Mouse (Mus musculus): ENCODE measurements around the gene Bace2. TPM values are rescaled to one million over a fixed set of nuclear protein-coding genes. Genes with fewer than 3 reads are reported as not detected.

Gene Bace2
- polyA plus RNA-seq, 1 experiment: 3.1 TPM

- no peak for DNase-seq (ENCODE audit: extremely low spot score in 1 of 2, low spot score in 1 of 2)
Measured at GRCm38 (mm10) chr16:97399991-97400390, 43.4 kb downstream of the Bace2 start.

- DNase-seq (ENCODE audit: extremely low spot score in 1 of 2, low spot score in 1 of 2): no peak
Measured at GRCm38 (mm10) chr16:97401741-97402140, 45.2 kb downstream of the Bace2 start.

DNA sequence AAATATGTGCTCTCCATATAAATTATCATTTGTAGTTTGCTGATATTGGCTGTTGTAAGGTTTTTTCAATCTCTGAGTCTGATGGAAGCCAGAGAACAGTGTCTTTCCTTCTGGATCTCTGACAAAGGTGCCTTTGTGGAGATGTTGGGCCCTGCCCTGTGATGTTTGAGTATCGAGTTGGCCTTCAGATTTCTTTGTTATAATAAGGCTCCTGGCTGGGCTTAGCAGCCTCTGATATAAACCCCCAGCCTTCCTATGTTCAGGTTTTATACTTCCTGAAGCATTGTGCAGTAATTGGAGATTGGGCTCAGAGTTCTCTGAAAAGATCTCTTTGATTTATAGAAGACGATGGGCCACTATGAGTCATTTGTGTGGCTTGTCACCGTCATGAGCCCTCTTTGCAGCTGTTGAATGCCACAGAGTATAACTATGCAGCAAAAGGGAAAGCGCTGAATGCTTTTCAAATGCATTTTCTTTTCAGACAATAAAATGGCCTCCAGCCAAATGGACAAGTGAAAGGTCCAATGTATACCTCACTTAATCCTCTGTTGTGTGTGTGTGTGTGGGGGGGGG lies 45.8 kb downstream of the Bace2 start:
- no peak for DNase-seq (ENCODE audit: extremely low spot score in 1 of 2, low spot score in 1 of 2)

GRCm38 (mm10) chr16:97405476-97406012 lies 49.0 kb downstream of the Bace2 start:
- no peak for DNase-seq (ENCODE audit: extremely low spot score in 1 of 2, low spot score in 1 of 2)

DNA sequence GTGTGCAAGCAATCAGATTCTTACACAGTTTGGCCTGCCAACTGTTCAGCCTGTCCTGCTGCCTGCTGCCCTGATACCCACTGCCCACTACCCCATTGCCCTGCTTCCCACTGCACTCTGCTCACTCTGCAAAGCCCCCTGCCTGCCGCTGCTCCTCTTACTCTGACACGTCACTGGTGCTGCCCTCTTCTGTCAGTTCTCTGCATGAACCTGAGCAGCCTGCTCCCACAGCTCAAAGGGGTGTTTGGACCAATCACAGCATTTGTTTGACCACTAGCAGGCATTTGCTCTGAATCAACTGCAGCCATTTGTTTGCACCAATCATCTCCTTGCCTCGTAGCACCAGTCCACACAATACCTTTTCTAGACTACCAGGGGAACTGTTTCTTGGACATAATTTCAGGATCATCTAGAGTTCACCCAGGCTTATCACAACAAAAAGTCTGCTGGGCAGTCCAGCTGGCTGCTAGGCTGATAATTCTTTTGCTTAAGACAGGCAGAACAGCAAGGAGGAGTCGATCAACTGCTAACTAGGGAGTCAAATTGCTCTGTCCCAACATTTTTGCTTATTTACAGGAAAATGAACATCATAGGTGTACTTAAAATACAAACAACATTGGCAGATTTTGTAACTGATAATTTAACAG lies 61.5 kb downstream of the Bace2 start:
- peak in 1 of 2 experiments; percentile 51 for DNase-seq (ENCODE audit: extremely low spot score in 1 of 2, low spot score in 1 of 2)

DNA sequence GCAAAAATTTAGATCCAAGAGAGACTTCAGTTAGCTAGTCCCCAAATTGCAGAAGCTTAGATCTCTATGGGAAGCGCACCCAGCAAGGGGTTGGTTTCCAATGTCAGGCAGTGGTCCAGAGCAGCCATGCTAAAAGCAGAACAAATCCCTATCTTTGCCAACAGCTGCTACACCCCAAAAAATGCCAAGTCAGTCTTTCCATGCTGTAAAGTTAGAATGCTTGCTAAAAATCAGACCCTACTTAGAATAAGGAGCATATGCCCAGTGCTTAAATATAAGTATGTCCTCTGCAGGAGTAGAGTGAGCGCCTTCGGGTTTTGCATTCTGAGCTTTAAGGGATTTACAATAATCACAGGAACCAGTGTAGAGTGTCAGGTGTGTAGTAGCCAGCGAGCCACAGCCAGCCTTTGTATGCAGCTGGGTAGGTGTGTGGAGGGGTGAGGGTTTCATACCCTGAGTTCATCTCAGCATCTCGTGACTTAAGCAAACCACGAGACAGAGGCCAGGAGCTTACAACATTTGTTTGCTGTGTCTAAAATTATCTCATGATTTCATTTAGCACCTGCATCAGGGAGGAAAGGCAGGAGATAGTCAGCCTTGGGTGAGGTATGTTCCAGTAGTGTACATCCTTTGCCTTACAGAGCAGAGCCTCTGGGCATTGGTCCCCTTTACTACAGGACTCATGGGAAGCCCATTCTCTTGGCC lies 62.4 kb downstream of the Bace2 start:
- peak; percentile 21 to 35 for DNase-seq (ENCODE audit: extremely low spot score in 1 of 2, low spot score in 1 of 2)

GRCm38 (mm10) chr16:97421671-97422070 lies 65.1 kb downstream of the Bace2 start:
- DNase-seq (ENCODE audit: extremely low spot score in 1 of 2, low spot score in 1 of 2): no peak

- no peak for DNase-seq (ENCODE audit: extremely low spot score in 1 of 2, low spot score in 1 of 2)
Measured at GRCm38 (mm10) chr16:97423627-97424026, 67.1 kb downstream of the Bace2 start.

GRCm38 (mm10) chr16:97428026-97428425 lies 71.5 kb downstream of the Bace2 start:
- no peak for DNase-seq (ENCODE audit: extremely low spot score in 1 of 2, low spot score in 1 of 2)

DNA sequence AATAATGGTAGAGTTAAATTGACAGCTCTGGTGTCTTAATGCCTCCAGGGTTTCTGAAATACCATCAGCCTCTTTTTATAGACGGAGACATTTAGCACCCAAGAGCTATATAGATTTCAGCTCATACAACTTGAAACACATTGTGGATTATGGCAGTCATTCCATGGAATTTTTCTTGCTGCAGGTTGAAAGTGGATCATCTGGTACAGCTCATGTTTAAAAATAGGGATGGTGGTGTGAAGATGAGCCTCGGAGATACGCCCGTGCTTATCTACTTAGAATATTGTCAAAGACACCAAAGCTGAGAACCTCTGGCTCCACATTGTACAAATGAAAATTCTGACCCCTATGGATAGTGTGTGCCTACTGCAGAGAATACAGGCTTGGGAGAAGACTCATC lies 73.5 kb downstream of the Bace2 start:
- peak; percentile 57 to 70 for DNase-seq (ENCODE audit: extremely low spot score in 1 of 2, low spot score in 1 of 2)

- peak; percentile 53 to 74 for DNase-seq (ENCODE audit: extremely low spot score in 1 of 2, low spot score in 1 of 2)
Measured at GRCm38 (mm10) chr16:97431328-97431727, 74.8 kb downstream of the Bace2 start.

DNA sequence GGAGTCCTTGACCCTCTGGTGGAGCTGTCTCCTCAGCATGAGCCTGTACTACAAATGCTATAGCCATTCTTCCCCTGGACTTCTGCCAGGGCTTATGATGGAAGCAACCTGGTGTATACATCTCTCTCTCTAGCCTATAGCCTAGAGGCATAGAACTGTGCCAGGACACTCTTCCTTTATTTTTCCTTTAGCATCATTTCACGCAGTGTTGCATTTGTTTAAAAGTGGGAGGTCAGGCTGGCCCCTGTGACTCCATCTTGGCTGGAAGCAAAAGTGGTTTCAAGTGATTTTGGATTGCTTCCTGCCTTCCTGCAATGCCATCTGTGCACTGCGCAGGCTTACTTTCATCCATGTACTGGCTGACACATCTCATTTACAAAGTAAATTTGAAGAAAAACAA lies 77.7 kb downstream of the Bace2 start:
- no peak for DNase-seq (ENCODE audit: extremely low spot score in 1 of 2, low spot score in 1 of 2)

GRCm38 (mm10) chr16:97437448-97438056 lies 81.0 kb downstream of the Bace2 start:
- no peak for DNase-seq (ENCODE audit: extremely low spot score in 1 of 2, low spot score in 1 of 2)

DNA sequence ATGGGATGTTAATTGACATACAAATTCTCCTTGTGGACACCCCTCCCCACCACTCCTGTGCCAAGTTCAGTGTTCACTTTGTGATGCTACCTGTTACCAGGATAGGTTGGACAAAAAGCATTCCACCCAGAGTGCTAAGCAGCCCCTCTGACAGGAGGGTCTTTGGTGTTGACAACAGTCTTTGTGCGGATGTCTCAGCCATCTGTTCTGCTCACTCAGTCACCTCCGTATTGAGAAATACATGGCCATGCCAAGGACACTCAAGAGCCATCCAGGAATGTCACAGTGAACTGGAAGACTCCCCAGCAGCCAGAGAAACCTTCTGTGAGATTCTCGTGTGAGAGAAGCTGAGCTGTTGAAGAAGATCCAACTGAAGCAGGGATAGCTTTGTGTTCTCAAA lies 81.6 kb downstream of the Bace2 start:
- no peak for DNase-seq (ENCODE audit: extremely low spot score in 1 of 2, low spot score in 1 of 2)

- peak; percentile 36 to 69 for DNase-seq (ENCODE audit: extremely low spot score in 1 of 2, low spot score in 1 of 2)
Measured at GRCm38 (mm10) chr16:97441967-97442366, 85.4 kb downstream of the Bace2 start.

GRCm38 (mm10) chr16:97443670-97444263 lies 87.2 kb downstream of the Bace2 start:
- peak in 1 of 2 experiments; percentile 57 for DNase-seq (ENCODE audit: extremely low spot score in 1 of 2, low spot score in 1 of 2)

GRCm38 (mm10) chr16:97447386-97447785 lies 90.8 kb downstream of the Bace2 start:
- DNase-seq (ENCODE audit: extremely low spot score in 1 of 2, low spot score in 1 of 2): no peak

GRCm38 (mm10) chr16:97459831-97460230 lies 103.3 kb downstream of the Bace2 start:
- DNase-seq (ENCODE audit: extremely low spot score in 1 of 2, low spot score in 1 of 2): no peak

DNA sequence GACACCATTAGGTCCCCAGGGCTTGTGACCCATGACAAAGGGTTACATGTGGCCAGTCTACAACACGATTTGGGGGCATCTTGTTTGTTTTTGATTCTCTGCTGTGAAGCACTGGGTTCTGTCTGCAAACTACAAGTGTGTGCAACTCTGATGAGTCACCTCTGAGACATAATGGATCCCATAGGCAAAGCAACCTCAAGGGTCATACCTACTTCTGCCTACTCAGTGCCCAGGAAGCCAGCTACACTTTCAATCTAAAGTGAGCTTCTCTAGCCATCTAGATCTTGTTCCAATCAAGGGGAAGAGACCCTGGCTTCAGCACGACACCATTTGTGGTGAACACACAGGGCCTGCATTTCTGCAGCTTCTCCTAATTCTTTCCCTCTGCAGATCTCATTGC lies 104.7 kb downstream of the Bace2 start:
- DNase-seq (ENCODE audit: extremely low spot score in 1 of 2, low spot score in 1 of 2): no peak

GRCm38 (mm10) chr16:97462481-97463181 lies 106.1 kb downstream of the Bace2 start, which contains the start of gene Mx1:
Mx1 (minus strand) TSS chr16:97462907.
- no peak for DNase-seq (ENCODE audit: extremely low spot score in 1 of 2, low spot score in 1 of 2)

Measured in frontal cortex, adult 2 months (tissue).